Mouse (Mus musculus) urinary bladder, adult 2 months (tissue): ENCODE results near the gene AL607142.1. TPM values are rescaled to one million over a fixed set of nuclear protein-coding genes. Genes with fewer than 3 reads are reported as not detected.

Experiments used
- DNase-seq: peaks from one replicate; pipeline ENCODE4 v3.0.0; 2022; ENCODE audit warnings: low spot score
- polyA plus RNA-seq: library from polyadenylated mRNA; depleted of rRNA; stranded (reverse); fragments of >200 nt; gene quantifications from 2 replicates; pipeline ENCODE4 v1.2.3, GENCODE M21; 2012; rRNA removed

AL607142.1 gene
- polyA plus RNA-seq, result not detected in 2 replicates

- no peak for DNase-seq
These were observed at the start of gene AL607142.1 for GRCm38 (mm10) chr4:120064696-120065095. AL607142.1 (plus strand) TSS chr4:120064996.

- no peak for DNase-seq
These were observed 46.4 kb upstream of the AL607142.1 start for GRCm38 (mm10) chr4:120018426-120018825.

- DNase-seq, result no peak
These were observed 42.4 kb upstream of the AL607142.1 start for GRCm38 (mm10) chr4:120022392-120022791.

GRCm38 (mm10) chr4:120023221-120023840, 41.5 kb upstream of the AL607142.1 start:
- DNase-seq, result no peak

GRCm38 (mm10) chr4:120024071-120024470, 40.7 kb upstream of the AL607142.1 start:
- no peak for DNase-seq

GRCm38 (mm10) chr4:120027671-120028070, 37.1 kb upstream of the AL607142.1 start:
- no peak for DNase-seq

- no peak for DNase-seq
These were observed 34.9 kb upstream of the AL607142.1 start for GRCm38 (mm10) chr4:120029937-120030336.

- peak; percentile 48 for DNase-seq
These were observed 32.3 kb upstream of the AL607142.1 start for GRCm38 (mm10) chr4:120032320-120032983.

- no peak for DNase-seq
These were observed 31.8 kb upstream of the AL607142.1 start for GRCm38 (mm10) chr4:120032984-120033355.

- no peak for DNase-seq
These were observed 28.5 kb upstream of the AL607142.1 start for GRCm38 (mm10) chr4:120036294-120036693.

GRCm38 (mm10) chr4:120037007-120037406, 27.8 kb upstream of the AL607142.1 start:
- DNase-seq, result no peak

- DNase-seq, result no peak
These were observed 23.3 kb upstream of the AL607142.1 start for GRCm38 (mm10) chr4:120041520-120041919.

GRCm38 (mm10) chr4:120042480-120042879, 22.3 kb upstream of the AL607142.1 start:
- DNase-seq, result no peak

- DNase-seq, result no peak
These were observed 20.2 kb upstream of the AL607142.1 start for GRCm38 (mm10) chr4:120044612-120045011.

GRCm38 (mm10) chr4:120045131-120045537, 19.7 kb upstream of the AL607142.1 start:
- no peak for DNase-seq

GRCm38 (mm10) chr4:120045871-120046270, 18.9 kb upstream of the AL607142.1 start:
- DNase-seq, result no peak

GRCm38 (mm10) chr4:120047060-120047459, 17.7 kb upstream of the AL607142.1 start:
- no peak for DNase-seq

GRCm38 (mm10) chr4:120048274-120048673, 16.5 kb upstream of the AL607142.1 start:
- no peak for DNase-seq

GRCm38 (mm10) chr4:120049857-120050256, 14.9 kb upstream of the AL607142.1 start:
- no peak for DNase-seq

GRCm38 (mm10) chr4:120052481-120052880, 12.3 kb upstream of the AL607142.1 start:
- DNase-seq, result no peak

- DNase-seq, result no peak
These were observed 11.5 kb upstream of the AL607142.1 start for GRCm38 (mm10) chr4:120053026-120054005.

- DNase-seq, result no peak
These were observed 10.7 kb upstream of the AL607142.1 start for GRCm38 (mm10) chr4:120054145-120054544.
